Mouse (Mus musculus): ENCODE data around the gene Dspp.
A peak's percentile ranks its signal among the peaks of the same experiment; 100 is the strongest.

Gene Dspp

GRCm38 (mm10) chr5:104170412-104170811 lies at the start of gene Dspp:
Gene Dspp, plus strand, starts transcription at chr5:104170712.
- DNase-seq (ENCODE audit: low spot score in 2 of 2), result no peak

- no peak for DNase-seq (ENCODE audit: low spot score in 2 of 2)
Observed at GRCm38 (mm10) chr5:104124016-104124658, 46.4 kb upstream of the Dspp start.

- no peak for DNase-seq (ENCODE audit: low spot score in 2 of 2)
Observed at GRCm38 (mm10) chr5:104126561-104127320, 43.8 kb upstream of the Dspp start.

GRCm38 (mm10) chr5:104127351-104127750 lies 43.2 kb upstream of the Dspp start:
- DNase-seq (ENCODE audit: low spot score in 2 of 2), result no peak

GRCm38 (mm10) chr5:104128281-104129031 lies 42.1 kb upstream of the Dspp start:
- no peak for DNase-seq (ENCODE audit: low spot score in 2 of 2)

- no peak for DNase-seq (ENCODE audit: low spot score in 2 of 2)
Observed at GRCm38 (mm10) chr5:104130891-104131290, 39.6 kb upstream of the Dspp start.

GRCm38 (mm10) chr5:104131544-104131943 lies 39.0 kb upstream of the Dspp start:
- no peak for DNase-seq (ENCODE audit: low spot score in 2 of 2)

- DNase-seq (ENCODE audit: low spot score in 2 of 2), result no peak
Observed at GRCm38 (mm10) chr5:104133752-104134151, 36.8 kb upstream of the Dspp start.

GRCm38 (mm10) chr5:104137920-104138541 lies 32.5 kb upstream of the Dspp start:
- no peak for DNase-seq (ENCODE audit: low spot score in 2 of 2)

GRCm38 (mm10) chr5:104141067-104141466 lies 29.4 kb upstream of the Dspp start:
- no peak for DNase-seq (ENCODE audit: low spot score in 2 of 2)

GRCm38 (mm10) chr5:104144057-104144456 lies 26.5 kb upstream of the Dspp start:
- no peak for DNase-seq (ENCODE audit: low spot score in 2 of 2)

GRCm38 (mm10) chr5:104149349-104149748 lies 21.2 kb upstream of the Dspp start:
- DNase-seq (ENCODE audit: low spot score in 2 of 2), result no peak

GRCm38 (mm10) chr5:104150196-104150595 lies 20.3 kb upstream of the Dspp start:
- DNase-seq (ENCODE audit: low spot score in 2 of 2), result no peak

- no peak for DNase-seq (ENCODE audit: low spot score in 2 of 2)
Observed at GRCm38 (mm10) chr5:104157701-104158100, 12.8 kb upstream of the Dspp start.

GRCm38 (mm10) chr5:104158332-104159052 lies 12.0 kb upstream of the Dspp start:
- DNase-seq (ENCODE audit: low spot score in 2 of 2), result no peak

GRCm38 (mm10) chr5:104160581-104160980 lies 9.9 kb upstream of the Dspp start:
- no peak for DNase-seq (ENCODE audit: low spot score in 2 of 2)

GRCm38 (mm10) chr5:104161390-104161789 lies 9.1 kb upstream of the Dspp start:
- DNase-seq (ENCODE audit: low spot score in 2 of 2), result peak in 1 of 2 experiments; percentile 11

- no peak for DNase-seq (ENCODE audit: low spot score in 2 of 2)
Observed at GRCm38 (mm10) chr5:104163536-104163935, 7.0 kb upstream of the Dspp start.

- DNase-seq (ENCODE audit: low spot score in 2 of 2), result no peak
Observed at GRCm38 (mm10) chr5:104173094-104173493, 2.6 kb downstream of the Dspp start.

- DNase-seq (ENCODE audit: low spot score in 2 of 2), result no peak
Observed at GRCm38 (mm10) chr5:104183743-104184142, 13.2 kb downstream of the Dspp start.

GRCm38 (mm10) chr5:104187281-104187680 lies 16.8 kb downstream of the Dspp start:
- DNase-seq (ENCODE audit: low spot score in 2 of 2), result no peak

All from urinary bladder, adult 18-20 months (tissue).